Mouse (Mus musculus): ENCODE measurements around the gene Thbs4. TPM values are rescaled to one million over a fixed set of nuclear protein-coding genes. Genes with fewer than 3 reads are reported as not detected.

The Thbs4 gene
- polyA plus RNA-seq, 2 experiments: 0.03 to 0.12 TPM

DNA sequence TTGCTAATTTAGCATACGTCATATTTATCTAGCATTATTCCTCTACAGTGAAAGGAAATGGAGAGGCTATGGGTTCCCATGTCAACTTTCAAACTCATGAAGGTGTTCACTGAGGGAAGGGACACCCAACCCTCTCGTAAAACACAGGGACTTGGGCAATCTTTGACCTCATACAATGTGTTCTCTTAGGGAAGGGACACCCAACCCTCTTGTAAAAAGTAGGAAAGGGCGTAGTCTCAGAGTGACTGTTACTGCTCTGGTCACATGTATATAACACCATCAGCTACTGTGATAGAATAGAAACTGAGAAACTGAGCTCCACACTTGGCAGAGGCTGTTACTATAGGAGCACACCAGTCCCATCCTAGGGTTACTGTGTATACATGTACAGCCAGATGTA lies 13.2 kb upstream of the Thbs4 start:
- Histone ChIP-seq H3K4me3 (ENCODE audit: insufficient read depth in 1 of 2, low read depth in 2 of 2, low read length in 2 of 2) (no peak overlapping the region), H3K36me3 (replicated peaks; ENCODE audit: control insufficient read depth, insufficient read depth, low read depth) (no peaks in the 10 kb centered on the region), H3K4me1 (replicated peaks; ENCODE audit: control insufficient read depth in 2 of 2, insufficient read depth in 2 of 2, low read length in 1 of 2) (no peaks in the 10 kb centered on the region), H3K27me3 (ENCODE audit: control insufficient read depth, insufficient read depth, low read length) (no peaks in the 10 kb centered on the region), H3K9ac (replicated peaks) (no peak overlapping the region), H3K27ac (no peak overlapping the region), H3K4me2 (ENCODE audit: low read depth) (no peak overlapping the region), H3K9me3 (ENCODE audit: control insufficient read depth, low read length) (no peaks in the 10 kb centered on the region)
- no peak for TF ChIP-seq EP300 (IDR thresholded peaks at IDR 0.05; ENCODE audit: low read depth)
- TF ChIP-seq CTCF (IDR thresholded peaks at IDR 0.05; ENCODE audit: low read depth): no peak
- ATAC-seq (ENCODE audit: insufficient read depth) (no peak), DNase-seq (ENCODE audit: low read depth in 3 of 3, low spot score in 3 of 3) (no peak)
- WGBS (ENCODE audit: insufficient replicate concordance): 54% methylated on average over 3 of the region's 3 CpGs

DNA sequence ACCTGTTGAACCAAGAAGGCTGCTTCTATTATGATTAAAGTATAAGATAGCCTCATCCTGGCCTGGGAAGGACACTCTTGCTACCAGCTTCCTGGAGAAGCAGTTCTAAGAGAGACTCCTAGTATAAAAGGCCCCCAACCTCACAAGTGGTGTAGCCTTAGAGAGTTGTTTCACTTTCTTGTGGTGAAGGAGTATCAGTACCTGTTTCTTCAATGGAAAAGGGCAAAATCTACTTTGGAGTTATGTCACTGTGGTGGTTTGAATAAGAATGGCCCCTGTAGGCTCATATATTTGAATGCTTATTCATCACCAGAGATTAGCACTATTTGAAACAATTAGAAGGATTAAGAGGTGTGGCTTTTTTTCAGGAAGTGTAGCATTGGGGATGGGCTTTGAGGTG lies 12.2 kb upstream of the Thbs4 start:
- DNase-seq (ENCODE audit: low read depth in 3 of 3, low spot score in 3 of 3): no peak
- TF ChIP-seq CTCF (IDR thresholded peaks at IDR 0.05; ENCODE audit: low read depth) (no peak), EP300 (IDR thresholded peaks at IDR 0.05; ENCODE audit: low read depth) (no peak)
- Histone ChIP-seq H3K9ac (replicated peaks) (no peak overlapping the region), H3K4me3 (ENCODE audit: insufficient read depth in 1 of 2, low read depth in 2 of 2, low read length in 2 of 2) (no peak overlapping the region), H3K36me3 (replicated peaks; ENCODE audit: control insufficient read depth, insufficient read depth, low read depth) (no peaks in the 10 kb centered on the region), H3K4me2 (ENCODE audit: low read depth) (no peak overlapping the region), H3K4me1 (replicated peaks; ENCODE audit: control insufficient read depth in 2 of 2, insufficient read depth in 2 of 2, low read length in 1 of 2) (no peaks in the 10 kb centered on the region), H3K9me3 (ENCODE audit: control insufficient read depth, low read length) (no peaks in the 10 kb centered on the region), H3K27me3 (ENCODE audit: control insufficient read depth, insufficient read depth, low read length) (no peaks in the 10 kb centered on the region), H3K27ac (no peak overlapping the region)
- ATAC-seq (ENCODE audit: insufficient read depth): no peak

DNA sequence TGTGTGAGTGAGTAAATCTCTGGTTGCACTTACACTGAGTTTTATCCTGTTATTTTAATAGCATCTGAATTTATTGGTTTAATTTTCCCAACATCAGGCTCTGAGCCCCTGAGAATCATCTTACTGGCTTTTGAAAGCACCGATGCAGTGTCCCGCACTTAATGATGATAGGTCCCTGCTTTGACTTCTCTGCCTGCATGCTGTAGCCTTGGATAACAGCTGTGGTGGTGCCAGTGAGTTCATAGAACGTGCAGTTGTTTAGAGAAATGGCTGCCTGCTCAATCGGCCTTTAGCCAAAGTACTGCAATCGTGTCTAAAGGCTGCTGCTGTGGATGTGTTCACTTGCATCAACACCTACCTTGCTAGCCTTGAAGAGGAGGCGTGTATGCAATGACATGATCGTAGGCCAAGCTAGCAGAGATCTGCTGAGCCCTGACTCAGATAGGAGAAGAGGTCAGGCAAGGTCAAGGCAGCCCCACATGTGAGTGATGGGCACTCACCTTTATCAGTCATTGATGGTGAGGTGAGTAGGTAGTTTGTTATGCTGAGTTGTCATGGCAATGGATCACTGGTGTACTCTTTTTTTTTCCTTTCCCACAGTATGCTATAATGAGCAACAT lies 4.8 kb upstream of the Thbs4 start:
- H3K4me2 ChIP-seq (ENCODE audit: low read depth): no peak overlapping the region

DNA sequence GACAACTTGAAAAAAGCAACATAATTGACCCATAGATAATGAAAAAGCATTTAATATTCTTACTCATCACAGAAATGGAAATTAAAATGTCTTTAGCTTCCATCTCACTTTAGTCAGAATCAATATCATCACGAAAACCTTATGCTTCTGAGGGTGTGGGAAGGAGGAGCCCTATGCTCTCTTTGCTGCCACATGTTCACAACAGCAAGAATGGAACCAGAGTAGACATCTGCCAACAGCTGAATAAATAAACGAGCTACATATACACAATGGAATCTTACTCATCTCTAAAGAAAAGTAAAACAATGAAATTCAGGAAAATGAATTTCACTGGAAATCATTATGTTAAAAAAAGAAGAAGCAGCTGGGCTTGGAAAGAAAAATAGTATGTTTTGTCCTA lies 4.2 kb upstream of the Thbs4 start:
- no peak overlapping the region for H3K4me2 ChIP-seq (ENCODE audit: low read depth)
- peaks cover 6% of the 10 kb centered on the region for H3K27me3 ChIP-seq (ENCODE audit: control insufficient read depth, insufficient read depth, low read length)
- H3K4me1 ChIP-seq (replicated peaks; ENCODE audit: control insufficient read depth in 2 of 2, insufficient read depth in 2 of 2, low read length in 1 of 2): no peaks in the 10 kb centered on the region
- no peaks in the 10 kb centered on the region for H3K36me3 ChIP-seq (replicated peaks; ENCODE audit: control insufficient read depth, insufficient read depth, low read depth)
- no peak overlapping the region for H3K9ac ChIP-seq (replicated peaks)
- WGBS (ENCODE audit: insufficient replicate concordance): 42% methylated on average over 2 of the region's 2 CpGs
- H3K4me3 ChIP-seq (ENCODE audit: insufficient read depth in 1 of 2, low read depth in 2 of 2, low read length in 2 of 2): no peak overlapping the region
- no peak for DNase-seq (ENCODE audit: low read depth in 3 of 3, low spot score in 3 of 3)
- TF ChIP-seq EP300 (IDR thresholded peaks at IDR 0.05; ENCODE audit: low read depth) (no peak), CTCF (IDR thresholded peaks at IDR 0.05; ENCODE audit: low read depth) (no peak)
- no peaks in the 10 kb centered on the region for H3K9me3 ChIP-seq (ENCODE audit: control insufficient read depth, low read length)
- no peak for ATAC-seq (ENCODE audit: insufficient read depth)
- H3K27ac ChIP-seq: no peak overlapping the region

More for the DNA sequence above, 4.8 kb upstream of the Thbs4 start:
- no peak overlapping the region for H3K9ac ChIP-seq (replicated peaks)
- TF ChIP-seq EP300 (IDR thresholded peaks at IDR 0.05; ENCODE audit: low read depth) (no peak), CTCF (IDR thresholded peaks at IDR 0.05; ENCODE audit: low read depth) (no peak)
- ATAC-seq (ENCODE audit: insufficient read depth): no peak
- no peak for DNase-seq (ENCODE audit: low read depth in 3 of 3, low spot score in 3 of 3)
- no peak overlapping the region for H3K4me3 ChIP-seq (ENCODE audit: insufficient read depth in 1 of 2, low read depth in 2 of 2, low read length in 2 of 2)
- no peaks in the 10 kb centered on the region for H3K4me1 ChIP-seq (replicated peaks; ENCODE audit: control insufficient read depth in 2 of 2, insufficient read depth in 2 of 2, low read length in 1 of 2)
- H3K36me3 ChIP-seq (replicated peaks; ENCODE audit: control insufficient read depth, insufficient read depth, low read depth): no peaks in the 10 kb centered on the region
- H3K9me3 ChIP-seq (ENCODE audit: control insufficient read depth, low read length): no peaks in the 10 kb centered on the region
- 55% methylated on average over 7 of the region's 7 CpGs for WGBS (ENCODE audit: insufficient replicate concordance)
- H3K27ac ChIP-seq: no peak overlapping the region
- H3K27me3 ChIP-seq (ENCODE audit: control insufficient read depth, insufficient read depth, low read length): peaks cover 5% of the 10 kb centered on the region

DNA sequence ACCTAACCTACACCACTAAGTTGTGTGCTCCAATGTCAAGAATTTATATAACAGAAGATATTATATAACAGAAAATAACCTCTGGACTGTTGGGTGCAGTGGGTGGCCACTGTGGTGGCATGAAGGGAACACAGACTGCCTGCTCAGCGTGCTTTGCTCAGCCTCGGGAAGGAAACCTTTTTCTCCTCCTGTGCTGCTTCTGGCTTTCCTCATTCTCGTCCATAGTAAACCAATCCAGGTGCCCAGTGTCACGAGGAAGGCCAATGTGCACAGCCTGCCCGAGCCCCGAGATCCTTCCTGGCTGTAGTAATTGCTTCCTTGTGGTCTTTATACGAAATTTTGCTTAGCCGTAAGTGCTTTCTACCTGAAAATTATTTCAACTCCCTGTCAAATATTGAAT lies 982 bp downstream of the Thbs4 start:
- 49% methylated on average over 8 of the region's 8 CpGs for WGBS (ENCODE audit: insufficient replicate concordance)
- no peak for ATAC-seq (ENCODE audit: insufficient read depth)
- TF ChIP-seq EP300 (IDR thresholded peaks at IDR 0.05; ENCODE audit: low read depth) (no peak), CTCF (IDR thresholded peaks at IDR 0.05; ENCODE audit: low read depth) (no peak)

More for the DNA sequence above, 982 bp downstream of the Thbs4 start:
- Histone ChIP-seq H3K27ac (no peak overlapping the region), H3K27me3 (ENCODE audit: control insufficient read depth, insufficient read depth, low read length) (peaks cover 6% of the 10 kb centered on the region), H3K9me3 (ENCODE audit: control insufficient read depth, low read length) (no peaks in the 10 kb centered on the region), H3K4me2 (ENCODE audit: low read depth) (no peak overlapping the region), H3K36me3 (replicated peaks; ENCODE audit: control insufficient read depth, insufficient read depth, low read depth) (no peaks in the 10 kb centered on the region), H3K9ac (replicated peaks) (no peak overlapping the region), H3K4me3 (ENCODE audit: insufficient read depth in 1 of 2, low read depth in 2 of 2, low read length in 2 of 2) (no peak overlapping the region), H3K4me1 (replicated peaks; ENCODE audit: control insufficient read depth in 2 of 2, insufficient read depth in 2 of 2, low read length in 1 of 2) (no peaks in the 10 kb centered on the region)
- no peak for DNase-seq (ENCODE audit: low read depth in 3 of 3, low spot score in 3 of 3)

Data from liver, embryonic 14.5 days (tissue).